Mouse (Mus musculus): ENCODE data around the gene Foxl2. TPM values are rescaled to one million over a fixed set of nuclear protein-coding genes. Genes with fewer than 3 reads are reported as not detected.
A peak's percentile ranks its signal among the peaks of the same experiment; 100 is the strongest.

Foxl2 gene
- polyA plus RNA-seq, 1 experiment from 2014 or later = not detected

DNA sequence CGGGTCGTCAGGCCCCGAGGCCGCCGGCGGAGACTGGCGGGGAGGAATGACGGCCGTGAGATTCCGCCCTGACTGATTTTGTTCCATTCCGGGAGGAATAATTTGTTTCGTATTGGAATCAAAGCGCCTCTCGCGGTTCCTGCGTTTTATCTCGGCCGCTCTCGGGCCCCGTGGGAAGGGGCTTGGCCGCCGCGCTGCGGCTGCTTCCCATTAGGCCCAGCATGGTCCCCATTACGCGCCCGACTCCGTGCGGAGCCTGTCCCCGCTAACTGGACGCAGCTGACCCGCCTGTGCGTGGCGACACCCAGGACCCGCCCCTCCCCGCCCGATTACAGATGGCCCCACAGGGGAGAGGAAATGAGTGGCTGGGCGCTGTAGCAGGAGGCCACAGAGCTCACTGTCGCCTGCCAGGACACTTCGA is 18.0 kb downstream of the Foxl2 start:
- Histone ChIP-seq H3K27ac (no peak overlapping the region), H3K4me3 (replicated peaks) (peak overlapping the region; percentile 43), H3K9me3 (replicated peaks) (0 out of 2 replicates have a peak, but pooled peaks cover 5% of the 10 kb centered on the region), H3K4me1 (peaks cover 9% of the 10 kb centered on the region), H3K4me2 (peak overlapping the region; percentile 65), H3K36me3 (no peaks in the 10 kb centered on the region), H3K27me3 (peaks cover 97% of the 10 kb centered on the region), H3K9ac (no peak overlapping the region)
- ATAC-seq (replicated peaks; ENCODE audit: low FRiP score) = 0 out of 2 replicates have a peak, but pooled peaks have one; percentile 25
- under 1% methylated on average over 40 of the region's 40 CpGs for WGBS

- peaks cover 93% of the 10 kb centered on the region for H3K27me3 ChIP-seq
- no peak overlapping the region for H3K9ac ChIP-seq
- peaks cover 9% of the 10 kb centered on the region for H3K4me1 ChIP-seq
- no peaks in the 10 kb centered on the region for H3K36me3 ChIP-seq
- peak overlapping the region; percentile 43 for H3K4me3 ChIP-seq (replicated peaks)
- no peak overlapping the region for H3K27ac ChIP-seq
- WGBS = 4% methylated on average over 7 of the region's 7 CpGs
- H3K4me2 ChIP-seq = peak overlapping the region; percentile 65
- H3K9me3 ChIP-seq (replicated peaks) = 0 out of 2 replicates have a peak, but pooled peaks cover 5% of the 10 kb centered on the region
- ATAC-seq (replicated peaks; ENCODE audit: low FRiP score) = no peak
These were observed 18.5 kb downstream of the Foxl2 start for GRCm38 (mm10) chr9:98973561-98973960.

GRCm38 (mm10) chr9:98974898-98975297 is 19.8 kb downstream of the Foxl2 start:
- no peak for ATAC-seq (replicated peaks; ENCODE audit: low FRiP score)
- Histone ChIP-seq H3K9ac (no peak overlapping the region), H3K9me3 (replicated peaks) (0 out of 2 replicates have a peak, but pooled peaks cover 5% of the 10 kb centered on the region), H3K4me2 (no peak overlapping the region), H3K4me1 (peaks cover 12% of the 10 kb centered on the region), H3K36me3 (no peaks in the 10 kb centered on the region), H3K27ac (no peak overlapping the region), H3K4me3 (replicated peaks) (no peak overlapping the region), H3K27me3 (peaks cover 89% of the 10 kb centered on the region)
- 38% methylated on average over 2 of the region's 2 CpGs for WGBS

DNA sequence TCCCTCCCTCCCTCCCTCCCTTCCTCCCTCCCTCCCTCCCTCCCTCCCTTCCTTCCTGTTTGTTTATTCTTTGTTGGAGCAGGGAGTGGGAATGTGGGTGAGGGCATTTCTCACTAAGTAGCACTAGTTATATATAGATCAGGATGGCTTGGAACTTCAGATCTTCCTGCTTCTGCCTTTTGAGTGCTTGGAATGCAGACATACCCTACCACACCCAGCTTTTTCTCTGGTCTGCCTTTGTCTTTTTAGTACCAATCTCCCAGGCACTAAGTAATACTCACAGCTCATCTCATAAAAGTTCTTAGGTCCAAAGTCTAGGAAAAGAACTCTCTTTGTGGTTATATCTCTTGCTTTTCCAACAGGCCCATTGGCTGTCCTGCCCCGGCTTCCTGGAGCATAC is 21.0 kb downstream of the Foxl2 start:
- Histone ChIP-seq H3K4me3 (replicated peaks) (no peak overlapping the region), H3K27ac (no peak overlapping the region), H3K4me1 (peaks cover 12% of the 10 kb centered on the region), H3K9me3 (replicated peaks) (no peaks in the 10 kb centered on the region), H3K4me2 (no peak overlapping the region), H3K27me3 (peaks cover 84% of the 10 kb centered on the region), H3K9ac (no peak overlapping the region), H3K36me3 (no peaks in the 10 kb centered on the region)
- ATAC-seq (replicated peaks; ENCODE audit: low FRiP score) = no peak
- 95% methylated on average over 1 of the region's 1 CpGs for WGBS

GRCm38 (mm10) chr9:98976520-98976919 is 21.4 kb downstream of the Foxl2 start:
- no peak overlapping the region for H3K4me2 ChIP-seq
- peaks cover 12% of the 10 kb centered on the region for H3K4me1 ChIP-seq
- H3K27me3 ChIP-seq = peaks cover 84% of the 10 kb centered on the region
- no peak overlapping the region for H3K4me3 ChIP-seq (replicated peaks)
- no peaks in the 10 kb centered on the region for H3K36me3 ChIP-seq
- H3K9ac ChIP-seq = no peak overlapping the region
- H3K9me3 ChIP-seq (replicated peaks) = no peaks in the 10 kb centered on the region
- 43% methylated on average over 5 of the region's 5 CpGs for WGBS
- ATAC-seq (replicated peaks; ENCODE audit: low FRiP score) = no peak
- H3K27ac ChIP-seq = no peak overlapping the region

DNA sequence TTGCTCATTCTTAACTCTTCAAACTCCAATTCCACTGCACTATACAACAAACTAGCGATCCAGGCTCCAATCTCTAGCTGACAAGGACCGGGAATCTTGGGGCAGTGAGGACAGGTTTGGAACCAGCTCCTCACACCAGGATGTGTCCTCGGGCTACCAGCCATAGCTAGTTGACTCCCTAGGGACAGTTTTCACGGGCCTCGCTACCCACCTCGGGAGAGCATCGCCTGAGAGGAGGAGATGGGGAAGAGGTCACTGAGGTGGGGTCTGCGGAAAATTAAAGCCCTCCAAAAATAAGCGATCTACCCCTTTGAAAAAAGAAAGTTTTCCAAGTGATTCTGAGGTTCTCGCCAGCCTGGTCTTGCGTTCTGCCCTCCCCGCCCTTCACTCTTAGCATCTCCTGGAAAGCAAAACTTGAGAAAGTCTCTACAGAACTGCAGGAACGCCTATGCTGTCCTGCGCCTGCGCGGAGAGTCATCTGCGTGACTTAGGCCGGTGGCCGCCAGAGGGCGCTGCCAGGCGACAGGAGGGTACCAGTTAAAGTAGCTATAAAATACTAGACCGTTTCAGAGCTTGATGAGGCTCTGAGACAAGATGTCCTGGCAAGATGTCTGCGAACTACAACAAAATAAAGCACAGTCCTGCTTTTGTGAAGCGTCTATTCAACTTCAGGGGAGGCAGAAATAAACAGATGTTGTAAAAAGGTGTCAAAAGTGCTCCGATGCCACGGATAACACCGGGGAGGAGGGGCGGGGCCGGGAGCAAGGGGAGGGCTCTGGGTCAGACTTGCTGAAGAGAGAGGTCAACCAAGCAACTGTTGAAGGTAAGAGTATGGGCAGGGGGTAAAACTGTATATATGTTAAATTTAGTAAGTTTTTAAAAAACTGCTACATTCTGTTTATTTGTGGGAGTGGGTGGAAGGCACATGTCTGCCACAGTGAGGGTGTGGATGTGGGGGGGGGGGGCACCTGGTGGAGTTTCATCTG is 24.6 kb downstream of the Foxl2 start:
- Histone ChIP-seq H3K9me3 (replicated peaks) (no peaks in the 10 kb centered on the region), H3K4me2 (peak overlapping the region; percentile 57), H3K4me3 (replicated peaks) (peak overlapping the region; percentile 34), H3K4me1 (peaks cover 6% of the 10 kb centered on the region), H3K27me3 (peaks cover 79% of the 10 kb centered on the region), H3K27ac (no peak overlapping the region), H3K36me3 (no peaks in the 10 kb centered on the region), H3K9ac (no peak overlapping the region)
- WGBS = 5% methylated on average over 29 of the region's 29 CpGs
- ATAC-seq (replicated peaks; ENCODE audit: low FRiP score) = peak; percentile 73

- Histone ChIP-seq H3K27ac (peak within 1 kb of the TSS; percentile 67; the same call in 1 of the 2 replicates), H3K4me2 (peak within 1 kb of the TSS; percentile 84), H3K4me3 (replicated peaks) (peak within 1 kb of the TSS; percentile 91), H3K9me3 (replicated peaks) (no peaks in the 10 kb centered on the region), H3K9ac (peak within 1 kb of the TSS; percentile 76), H3K4me1 (peaks cover 9% of the 10 kb centered on the region), H3K36me3 (no peaks in the 10 kb centered on the region), H3K27me3 (peaks cover 33% of the 10 kb centered on the region)
- ATAC-seq (replicated peaks; ENCODE audit: low FRiP score) = peak; percentile 100
- WGBS = 1% methylated on average over 45 of the region's 45 CpGs
These were observed 30.9 kb downstream of the Foxl2 start, which contains the start of gene Faim for GRCm38 (mm10) chr9:98985800-98986475. Faim (plus strand) TSS chr9:98986373.

GRCm38 (mm10) chr9:98986476-98987096 is 31.5 kb downstream of the Foxl2 start:
- Histone ChIP-seq H3K4me1 (peaks cover 9% of the 10 kb centered on the region), H3K27ac (no peak overlapping the region), H3K4me2 (peak overlapping the region; percentile 84), H3K36me3 (no peaks in the 10 kb centered on the region), H3K9me3 (replicated peaks) (no peaks in the 10 kb centered on the region), H3K27me3 (peaks cover 27% of the 10 kb centered on the region), H3K4me3 (replicated peaks) (peak overlapping the region; percentile 91), H3K9ac (peak overlapping the region; percentile 76)
- peak; percentile 64 for ATAC-seq (replicated peaks; ENCODE audit: low FRiP score)
- WGBS = under 1% methylated on average over 50 of the region's 50 CpGs

- Histone ChIP-seq H3K27ac (no peak overlapping the region), H3K27me3 (peaks cover 23% of the 10 kb centered on the region), H3K4me1 (peaks cover 9% of the 10 kb centered on the region), H3K4me3 (replicated peaks) (peak overlapping the region; percentile 91), H3K4me2 (peak overlapping the region; percentile 84), H3K36me3 (no peaks in the 10 kb centered on the region), H3K9ac (peak overlapping the region; percentile 76; the same call in 1 of the 2 replicates), H3K9me3 (replicated peaks) (no peaks in the 10 kb centered on the region)
- ATAC-seq (replicated peaks; ENCODE audit: low FRiP score) = no peak
- 48% methylated on average over 9 of the region's 9 CpGs for WGBS
These were observed 32.0 kb downstream of the Foxl2 start for GRCm38 (mm10) chr9:98987131-98987530.

GRCm38 (mm10) chr9:98994103-98994502 is 39.0 kb downstream of the Foxl2 start:
- ATAC-seq (replicated peaks; ENCODE audit: low FRiP score) = no peak
- 78% methylated on average over 4 of the region's 4 CpGs for WGBS
- H3K4me1 ChIP-seq = no peaks in the 10 kb centered on the region
- H3K27ac ChIP-seq = no peak overlapping the region
- H3K9ac ChIP-seq = no peak overlapping the region
- no peak overlapping the region for H3K4me2 ChIP-seq
- no peak overlapping the region for H3K4me3 ChIP-seq (replicated peaks)
- H3K36me3 ChIP-seq = peaks cover 25% of the 10 kb centered on the region
- H3K9me3 ChIP-seq (replicated peaks) = no peaks in the 10 kb centered on the region
- no peaks in the 10 kb centered on the region for H3K27me3 ChIP-seq

- no peaks in the 10 kb centered on the region for H3K9me3 ChIP-seq (replicated peaks)
- H3K27me3 ChIP-seq = no peaks in the 10 kb centered on the region
- H3K9ac ChIP-seq = no peak overlapping the region
- ATAC-seq (replicated peaks; ENCODE audit: low FRiP score) = no peak
- no peak overlapping the region for H3K27ac ChIP-seq
- H3K4me2 ChIP-seq = no peak overlapping the region
- WGBS = 80% methylated on average over 9 of the region's 9 CpGs
- H3K4me1 ChIP-seq = no peaks in the 10 kb centered on the region
- no peak overlapping the region for H3K4me3 ChIP-seq (replicated peaks)
- H3K36me3 ChIP-seq = peaks cover 35% of the 10 kb centered on the region
These were observed 44.8 kb downstream of the Foxl2 start for GRCm38 (mm10) chr9:98999881-99000339.
